ENCODE assay signal across 10 mouse cellular contexts in genomic region chr19:56826047-56826631, GRCm38 (mm10). TPM values are rescaled to one million over a fixed set of nuclear protein-coding genes. Genes with fewer than 3 reads are reported as not detected.
DNase-seq lines count a peak whose midpoint lies in the region; ATAC-seq and TF ChIP-seq lines count a peak whose summit lies in the region.
"Had no signal": no experiment of that assay in that cellular context is flagged by ENCODE, and none has a peak within 500 bp of the region (broad histone marks: within the 10 kb centered on the region; RNA-seq: fewer than 3 reads in every experiment).

TSS of gene Tdrd1 (plus strand) at chr19:56826209.

- no peak; the same call in 1 of the 2 replicates for TF ChIP-seq CTCF in left cerebral cortex, adult 2 months (IDR thresholded peaks at IDR 0.05)

- peaks cover 1% of the 10 kb centered on the region; the same call in 1 of the 2 replicates for H3K4me1 ChIP-seq in heart, embryonic 11.5 days (ENCODE audit: control insufficient read depth, insufficient read depth, low read length)
- H3K4me1 ChIP-seq in liver, embryonic 15.5 days (replicated peaks) = peaks cover 12% of the 10 kb centered on the region

- H3K9me3 ChIP-seq in heart, embryonic 11.5 days (replicated peaks; ENCODE audit: control insufficient read depth, low read length) = no peaks in the 10 kb centered on the region
- no peaks in the 10 kb centered on the region for H3K9me3 ChIP-seq in liver, embryonic 15.5 days (replicated peaks)

- no peak for ATAC-seq in heart, embryonic 11.5 days (replicated peaks; ENCODE audit: insufficient number of reproducible peaks, low FRiP score, low TSS enrichment)
- no peak for ATAC-seq in liver, embryonic 15.5 days (ENCODE audit: insufficient read depth)

- H3K4me2 ChIP-seq in heart, embryonic 11.5 days = peak within 1 kb of the TSS; percentile 60
- H3K4me2 ChIP-seq in liver, embryonic 15.5 days = peak within 1 kb of the TSS; percentile 32

- no peak for DNase-seq in heart, postnatal 10 days
- DNase-seq in urinary bladder, postnatal 25 days (ENCODE audit: low spot score) = peak; percentile 16
- DNase-seq in urinary bladder, adult 2 months (ENCODE audit: low spot score) = no peak
- DNase-seq in spleen, adult 18-20 months = no peak
- DNase-seq in cerebellum, adult 8-10 months = no peak
- no peak for DNase-seq in left cerebral cortex, adult 2 months (ENCODE audit: extremely low spot score in 1 of 2, low spot score in 2 of 2)
- DNase-seq: gastrocnemius, postnatal 36 days had no signal

- H3K27me3 ChIP-seq in heart, embryonic 11.5 days (ENCODE audit: control insufficient read depth, insufficient read depth, low read length) = peaks cover 9% of the 10 kb centered on the region
- H3K27me3 ChIP-seq in liver, embryonic 15.5 days = peaks cover 37% of the 10 kb centered on the region

- H3K36me3 ChIP-seq in heart, embryonic 11.5 days (ENCODE audit: control insufficient read depth, insufficient read depth, low read length) = no peaks in the 10 kb centered on the region
- no peaks in the 10 kb centered on the region for H3K36me3 ChIP-seq in liver, embryonic 15.5 days (replicated peaks)

- no peak within 1 kb of the TSS for H3K9ac ChIP-seq in heart, embryonic 11.5 days (ENCODE audit: low read depth, low read length)
- no peak within 1 kb of the TSS for H3K9ac ChIP-seq in liver, embryonic 15.5 days

- WGBS in heart, embryonic 11.5 days (ENCODE audit: insufficient replicate concordance) = 39% methylated on average over 41 of the region's 44 CpGs
- WGBS in liver, embryonic 15.5 days (ENCODE audit: insufficient replicate concordance) = 50% methylated on average over 44 of the region's 44 CpGs

- H3K27ac ChIP-seq in heart, embryonic 11.5 days (ENCODE audit: low read depth, low read length) = no peak within 1 kb of the TSS
- H3K27ac ChIP-seq in liver, embryonic 15.5 days (replicated peaks) = no peak within 1 kb of the TSS
- no peak within 1 kb of the TSS for H3K27ac ChIP-seq in left cerebral cortex, adult 2 months

- intact Hi-C loops in heart, postnatal 10 days (cut with DNase I) = no loop called here
- intact Hi-C loops in left cerebral cortex, adult 2 months (cut with DNase I) = no loop called here

- peak within 1 kb of the TSS; percentile 25; the same call in 1 of the 2 replicates for H3K4me3 ChIP-seq in heart, embryonic 11.5 days (ENCODE audit: low read depth, low read length)
- no peak within 1 kb of the TSS for H3K4me3 ChIP-seq in liver, embryonic 15.5 days (replicated peaks)
- no peak within 1 kb of the TSS for H3K4me3 ChIP-seq in left cerebral cortex, adult 2 months

RNA-seq across cellular contexts. Expression of gene Tdrd1, which starts in this region (rescaled TPM):
- 0.62 and 1.2 TPM in 2 replicates for polyA plus RNA-seq in heart, embryonic 11.5 days (2014; fragmentation: Nextera tagmentation; extraction: Ambion mirVana)
- total RNA-seq in heart, postnatal 10 days (2021) = under 1 TPM; 0.07 to 0.10 TPM
- 0.03 and 0.06 TPM in 2 replicates for polyA plus RNA-seq in urinary bladder, adult 2 months (2012; rRNA removed)
- polyA plus RNA-seq in liver, embryonic 15.5 days (2015; fragmentation: Nextera tagmentation; extraction: Ambion mirVana) = 0.02 and 0.03 TPM in 2 replicates
- under 1 TPM; 0.38 to 0.47 TPM for total RNA-seq in left cerebral cortex, adult 2 months (2021)
- total RNA-seq: gastrocnemius, postnatal 36 days; megakaryocyte-erythroid progenitor cell, adult 5-6 weeks had no signal
